Mouse (Mus musculus): ENCODE data around the gene Elavl2. TPM values are rescaled to one million over a fixed set of nuclear protein-coding genes. Genes with fewer than 3 reads are reported as not detected.

Gene Elavl2
- polyA plus RNA-seq, 1 experiment = 0.04 TPM

DNA sequence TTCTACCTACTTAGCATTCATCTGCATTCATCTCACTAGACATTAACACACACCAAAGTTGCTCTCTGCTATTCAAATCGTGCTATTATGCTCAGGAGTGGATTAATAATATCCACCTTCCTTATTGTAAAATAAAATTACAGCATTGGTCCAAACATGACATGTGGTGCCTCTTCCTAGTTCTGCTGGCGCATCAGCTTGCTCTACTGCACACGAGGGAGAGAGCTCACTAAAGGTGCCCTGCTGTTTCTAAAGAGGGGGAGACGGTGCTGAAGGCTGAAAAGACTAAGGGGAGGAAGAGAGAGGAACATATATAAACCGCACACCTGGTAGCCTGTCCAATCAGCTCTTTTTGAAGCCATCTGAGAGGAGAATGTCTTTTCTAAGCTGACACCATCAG, 38.1 kb downstream of the Elavl2 start:
- TF ChIP-seq POLR2A (IDR thresholded peaks at IDR 0.05; ENCODE audit: control insufficient read depth, extremely low read depth, insufficient read depth, low read length, poor library complexity) (no peak), CTCF (IDR thresholded peaks at IDR 0.05; ENCODE audit: borderline replicate concordance, control insufficient read depth, extremely low read depth, insufficient read depth, low read length, poor library complexity) (no peak)
- Histone ChIP-seq H3K27ac (ENCODE audit: control insufficient read depth, insufficient read depth, low read length) (no peak overlapping the region), H3K4me1 (replicated peaks; ENCODE audit: control insufficient read depth, insufficient read depth, low read length) (no peaks in the 10 kb centered on the region), H3K27me3 (ENCODE audit: control insufficient read depth, insufficient read depth, low read length) (no peaks in the 10 kb centered on the region), H3K36me3 (ENCODE audit: control insufficient read depth, insufficient read depth, low read length) (no peaks in the 10 kb centered on the region), H3K4me3 (ENCODE audit: control insufficient read depth, insufficient read depth, low read length) (no peak overlapping the region)
- no peak for DNase-seq
- whole genome bisulfite sequencing = 78% methylated on average over 5 of the region's 5 CpGs

DNA sequence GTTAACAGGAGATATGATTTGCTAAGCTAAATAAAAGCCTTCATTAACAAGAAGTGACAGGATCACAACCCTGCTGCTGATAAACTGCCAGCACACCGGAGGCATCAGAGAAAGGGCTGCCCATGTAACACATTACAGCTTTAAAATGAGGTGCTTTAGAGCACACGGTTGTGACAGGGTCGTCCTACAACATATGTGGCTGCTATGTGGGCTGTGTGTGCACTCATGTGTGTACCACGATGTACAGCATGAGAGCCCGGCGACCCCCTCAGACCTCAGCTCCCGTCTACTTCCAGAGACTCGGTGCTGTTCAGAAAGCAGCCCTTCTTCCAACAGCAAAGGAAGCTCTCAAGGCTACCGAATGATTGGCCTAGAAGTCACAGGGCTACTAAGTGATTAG, 47.4 kb downstream of the Elavl2 start:
- WGBS = 89% methylated on average over 9 of the region's 9 CpGs
- no peak for DNase-seq
- TF ChIP-seq POLR2A (IDR thresholded peaks at IDR 0.05; ENCODE audit: control insufficient read depth, extremely low read depth, insufficient read depth, low read length, poor library complexity) = no peak
- no peak for TF ChIP-seq CTCF (IDR thresholded peaks at IDR 0.05; ENCODE audit: borderline replicate concordance, control insufficient read depth, extremely low read depth, insufficient read depth, low read length, poor library complexity)
- Histone ChIP-seq H3K27me3 (ENCODE audit: control insufficient read depth, insufficient read depth, low read length) (no peaks in the 10 kb centered on the region), H3K4me3 (ENCODE audit: control insufficient read depth, insufficient read depth, low read length) (no peak overlapping the region), H3K4me1 (replicated peaks; ENCODE audit: control insufficient read depth, insufficient read depth, low read length) (no peaks in the 10 kb centered on the region), H3K27ac (ENCODE audit: control insufficient read depth, insufficient read depth, low read length) (no peak overlapping the region), H3K36me3 (ENCODE audit: control insufficient read depth, insufficient read depth, low read length) (no peaks in the 10 kb centered on the region)

DNA sequence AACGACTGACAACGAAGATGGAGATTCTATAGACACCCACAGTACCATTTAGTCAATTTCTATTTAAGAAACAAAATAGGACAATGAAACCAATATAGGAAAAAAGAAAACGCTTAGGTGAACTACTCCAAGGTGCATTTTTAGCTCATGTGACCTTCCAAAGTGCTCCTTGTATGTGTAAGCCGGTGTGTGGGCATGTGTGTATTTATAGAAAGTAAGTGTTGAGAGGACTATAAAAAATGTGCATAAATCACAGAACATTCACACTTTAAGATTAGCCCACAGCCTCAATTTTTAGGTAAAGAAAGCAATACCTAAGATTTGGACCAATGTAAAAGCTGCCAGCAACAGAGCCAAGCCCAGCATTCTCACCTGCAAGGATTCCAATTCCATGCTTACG, 51.0 kb downstream of the Elavl2 start:
- WGBS = 89% methylated on average over 5 of the region's 5 CpGs
- Histone ChIP-seq H3K36me3 (ENCODE audit: control insufficient read depth, insufficient read depth, low read length) (no peaks in the 10 kb centered on the region), H3K27me3 (ENCODE audit: control insufficient read depth, insufficient read depth, low read length) (no peaks in the 10 kb centered on the region), H3K27ac (ENCODE audit: control insufficient read depth, insufficient read depth, low read length) (no peak overlapping the region), H3K4me3 (ENCODE audit: control insufficient read depth, insufficient read depth, low read length) (no peak overlapping the region), H3K4me1 (replicated peaks; ENCODE audit: control insufficient read depth, insufficient read depth, low read length) (no peaks in the 10 kb centered on the region)
- TF ChIP-seq CTCF (IDR thresholded peaks at IDR 0.05; ENCODE audit: borderline replicate concordance, control insufficient read depth, extremely low read depth, insufficient read depth, low read length, poor library complexity) (no peak), POLR2A (IDR thresholded peaks at IDR 0.05; ENCODE audit: control insufficient read depth, extremely low read depth, insufficient read depth, low read length, poor library complexity) (no peak)
- no peak for DNase-seq

DNA sequence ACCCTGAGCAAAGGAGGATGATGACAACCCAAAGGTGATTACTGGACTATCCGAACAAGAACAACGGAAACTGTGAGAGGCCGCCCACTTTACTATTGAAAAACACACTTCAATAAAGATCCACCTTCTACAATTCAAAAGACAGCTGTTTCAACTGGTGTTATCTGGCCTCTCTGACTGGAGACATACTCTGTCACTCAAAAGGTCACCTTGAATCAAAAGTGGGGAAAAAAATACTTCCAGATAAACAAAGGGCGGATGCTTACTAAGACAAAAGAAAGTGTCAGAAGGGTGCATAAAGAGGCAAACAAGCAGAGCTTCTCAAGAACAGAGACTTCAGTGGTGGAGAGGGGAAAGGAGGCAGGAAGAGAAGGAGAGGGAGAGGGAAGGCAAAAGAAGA, 66.4 kb downstream of the Elavl2 start:
- no peak for DNase-seq
- H3K4me3 ChIP-seq (ENCODE audit: control insufficient read depth, insufficient read depth, low read length) = no peak overlapping the region
- no peak for TF ChIP-seq CTCF (IDR thresholded peaks at IDR 0.05; ENCODE audit: borderline replicate concordance, control insufficient read depth, extremely low read depth, insufficient read depth, low read length, poor library complexity)
- TF ChIP-seq POLR2A (IDR thresholded peaks at IDR 0.05; ENCODE audit: control insufficient read depth, extremely low read depth, insufficient read depth, low read length, poor library complexity) = no peak
- WGBS = 95% methylated on average over 4 of the region's 4 CpGs
- H3K27ac ChIP-seq (ENCODE audit: control insufficient read depth, insufficient read depth, low read length) = no peak overlapping the region
- no peaks in the 10 kb centered on the region for H3K4me1 ChIP-seq (replicated peaks; ENCODE audit: control insufficient read depth, insufficient read depth, low read length)
- H3K27me3 ChIP-seq (ENCODE audit: control insufficient read depth, insufficient read depth, low read length) = no peaks in the 10 kb centered on the region
- no peaks in the 10 kb centered on the region for H3K36me3 ChIP-seq (ENCODE audit: control insufficient read depth, insufficient read depth, low read length)

DNA sequence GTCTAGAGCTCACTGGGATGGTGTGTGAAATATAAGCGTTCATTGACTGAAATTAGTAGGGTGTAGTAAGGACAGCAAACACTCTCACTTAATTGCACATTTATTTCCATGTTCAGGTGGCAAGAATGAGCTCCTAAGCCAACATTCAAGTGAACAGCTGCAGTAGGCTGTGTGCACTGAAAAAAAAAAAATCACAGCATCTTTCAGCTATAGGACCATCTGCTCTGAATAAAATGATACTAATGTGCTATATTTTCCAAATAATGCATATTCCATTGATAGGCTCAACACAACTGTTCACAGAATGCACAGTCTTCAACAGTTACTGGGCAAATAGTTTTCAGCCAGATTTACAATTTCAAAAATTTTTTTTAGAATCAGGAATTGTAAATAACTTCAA, 89.8 kb downstream of the Elavl2 start:
- H3K27me3 ChIP-seq (ENCODE audit: control insufficient read depth, insufficient read depth, low read length) = no peaks in the 10 kb centered on the region
- 93% methylated on average over 1 of the region's 1 CpGs for WGBS
- no peak overlapping the region for H3K4me3 ChIP-seq (ENCODE audit: control insufficient read depth, insufficient read depth, low read length)
- no peak for TF ChIP-seq POLR2A (IDR thresholded peaks at IDR 0.05; ENCODE audit: control insufficient read depth, extremely low read depth, insufficient read depth, low read length, poor library complexity)
- no peak for TF ChIP-seq CTCF (IDR thresholded peaks at IDR 0.05; ENCODE audit: borderline replicate concordance, control insufficient read depth, extremely low read depth, insufficient read depth, low read length, poor library complexity)
- no peaks in the 10 kb centered on the region for H3K36me3 ChIP-seq (ENCODE audit: control insufficient read depth, insufficient read depth, low read length)
- H3K4me1 ChIP-seq (replicated peaks; ENCODE audit: control insufficient read depth, insufficient read depth, low read length) = no peaks in the 10 kb centered on the region
- H3K27ac ChIP-seq (ENCODE audit: control insufficient read depth, insufficient read depth, low read length) = no peak overlapping the region
- DNase-seq = no peak

DNA sequence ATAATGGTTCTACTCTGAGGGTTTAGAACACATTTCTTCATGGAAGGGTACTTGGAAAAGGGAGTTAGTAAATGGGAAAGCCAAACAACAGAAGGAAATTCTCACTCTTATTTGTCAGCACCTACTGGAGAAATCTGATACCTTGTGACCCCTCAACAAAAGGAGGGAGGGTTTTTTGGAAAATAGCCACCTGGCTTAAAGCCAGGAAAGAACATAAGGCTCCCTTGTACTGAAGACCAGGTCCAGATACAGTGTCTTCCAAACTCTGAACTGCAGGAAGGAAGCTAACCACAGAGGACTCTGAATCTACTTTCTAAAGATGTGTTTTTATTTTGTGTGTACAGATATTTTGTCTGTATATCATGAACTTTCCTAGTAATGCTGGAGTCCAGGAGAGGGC, 102.9 kb downstream of the Elavl2 start:
- no peaks in the 10 kb centered on the region for H3K27me3 ChIP-seq (ENCODE audit: control insufficient read depth, insufficient read depth, low read length)
- TF ChIP-seq CTCF (IDR thresholded peaks at IDR 0.05; ENCODE audit: borderline replicate concordance, control insufficient read depth, extremely low read depth, insufficient read depth, low read length, poor library complexity) = no peak
- no peak for TF ChIP-seq POLR2A (IDR thresholded peaks at IDR 0.05; ENCODE audit: control insufficient read depth, extremely low read depth, insufficient read depth, low read length, poor library complexity)
- no peak overlapping the region for H3K27ac ChIP-seq (ENCODE audit: control insufficient read depth, insufficient read depth, low read length)
- no peak overlapping the region for H3K4me3 ChIP-seq (ENCODE audit: control insufficient read depth, insufficient read depth, low read length)
- no peak for DNase-seq
- H3K36me3 ChIP-seq (ENCODE audit: control insufficient read depth, insufficient read depth, low read length) = no peaks in the 10 kb centered on the region
- H3K4me1 ChIP-seq (replicated peaks; ENCODE audit: control insufficient read depth, insufficient read depth, low read length) = no peaks in the 10 kb centered on the region

DNA sequence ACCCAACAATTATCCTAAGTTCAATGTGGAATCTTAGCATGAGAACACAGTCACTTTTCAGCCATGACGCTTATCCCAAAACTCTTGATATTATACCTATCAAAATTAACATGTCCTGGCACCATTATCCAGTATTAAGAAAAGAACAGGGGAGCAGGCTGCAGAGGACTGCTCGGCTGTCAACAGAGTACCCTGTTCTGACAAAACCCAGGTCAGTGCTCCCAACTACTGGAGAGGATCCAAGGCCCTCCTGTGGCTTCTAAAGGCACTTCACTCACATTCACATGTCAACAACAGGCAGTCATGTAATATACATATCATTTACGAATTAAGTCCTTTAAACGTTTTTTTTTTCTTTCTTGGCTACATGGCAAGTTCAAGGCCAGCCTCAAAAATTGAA, 105.3 kb downstream of the Elavl2 start:
- 81% methylated on average over 4 of the region's 4 CpGs for WGBS
- no peaks in the 10 kb centered on the region for H3K36me3 ChIP-seq (ENCODE audit: control insufficient read depth, insufficient read depth, low read length)
- no peaks in the 10 kb centered on the region for H3K27me3 ChIP-seq (ENCODE audit: control insufficient read depth, insufficient read depth, low read length)

More for the DNA sequence above, 105.3 kb downstream of the Elavl2 start:
- Histone ChIP-seq H3K27ac (ENCODE audit: control insufficient read depth, insufficient read depth, low read length) (no peak overlapping the region), H3K4me1 (replicated peaks; ENCODE audit: control insufficient read depth, insufficient read depth, low read length) (no peaks in the 10 kb centered on the region), H3K4me3 (ENCODE audit: control insufficient read depth, insufficient read depth, low read length) (no peak overlapping the region)
- DNase-seq = no peak
- no peak for TF ChIP-seq CTCF (IDR thresholded peaks at IDR 0.05; ENCODE audit: borderline replicate concordance, control insufficient read depth, extremely low read depth, insufficient read depth, low read length, poor library complexity)
- TF ChIP-seq POLR2A (IDR thresholded peaks at IDR 0.05; ENCODE audit: control insufficient read depth, extremely low read depth, insufficient read depth, low read length, poor library complexity) = no peak
